Mouse (Mus musculus) midbrain, embryonic 15.5 days (tissue): ENCODE data around the gene Sdccag8. TPM values are rescaled to one million over a fixed set of nuclear protein-coding genes. Genes with fewer than 3 reads are reported as not detected.
A peak's percentile ranks its signal among the peaks of the same experiment; 100 is the strongest.

Experiments
- ATAC-seq: fragments of 200-750 bp; cut with Nextera tagmentation; replicated peaks from 2 replicates; pipeline ENCODE4 v1.8.0; 2017; ENCODE audit warnings: moderate TSS enrichment
- H3K27ac ChIP-seq: fragments of 300-500 bp; sonication (generic); 2 replicates; pipeline ENCODE4 v1.5.1; 2015; ENCODE audit warnings: mild to moderate bottlenecking, inconsistent platforms
- H3K27me3 ChIP-seq: fragments of 300-500 bp; sonication (generic); replicated peaks from 2 replicates; pipeline ENCODE4 v1.6.1; 2015; ENCODE audit warnings: inconsistent platforms
- H3K36me3 ChIP-seq: fragments of 300-500 bp; sonication (generic); replicated peaks from 2 replicates; pipeline ENCODE4 v1.6.1; 2015; ENCODE audit warnings: inconsistent platforms
- H3K4me1 ChIP-seq: fragments of 300-500 bp; sonication (generic); 2 replicates; pipeline ENCODE4 v1.6.1; 2015; ENCODE audit warnings: inconsistent platforms
- H3K4me2 ChIP-seq: fragments of 300-500 bp; sonication (generic); 2 replicates; pipeline ENCODE4 v1.6.1; 2015; ENCODE audit warnings: inconsistent platforms, mild to moderate bottlenecking, moderate library complexity
- H3K4me3 ChIP-seq: fragments of 300-500 bp; sonication (generic); 2 replicates; pipeline ENCODE4 v1.5.1; 2015; ENCODE audit warnings: mild to moderate bottlenecking, inconsistent platforms
- H3K9ac ChIP-seq: fragments of 300-500 bp; sonication (generic); 2 replicates; pipeline ENCODE4 v1.6.1; 2015; ENCODE audit warnings: mild to moderate bottlenecking, inconsistent platforms
- H3K9me3 ChIP-seq: fragments of 300-500 bp; sonication (generic); 2 replicates; pipeline ENCODE4 v1.6.1; 2016; ENCODE audit warnings: inconsistent platforms
- WGBS: fragments of 180-500 bp; shearing (Covaris S2); methylation state at CpG from one replicate; pipeline ENCODE4 v1.1.7; 2015; ENCODE audit warnings: mixed read lengths; 5-methylcytosine and 5-hydroxymethylcytosine counted together
- polyA plus RNA-seq: library from polyadenylated mRNA; unstranded; fragments of >200 nt; fragmentation: Nextera tagmentation; extraction: Ambion mirVana; gene quantifications from 2 replicates; pipeline ENCODE4 v1.2.1, GENCODE M21; 2015

The Sdccag8 gene
- polyA plus RNA-seq, 1 experiment from 2014 or later = 28.2 TPM

- no peak overlapping the region for H3K4me3 ChIP-seq
- no peaks in the 10 kb centered on the region for H3K36me3 ChIP-seq
- H3K9ac ChIP-seq = no peak overlapping the region
- no peaks in the 10 kb centered on the region for H3K9me3 ChIP-seq
- no peak for ATAC-seq
- peak overlapping the region; percentile 63; the same call in 1 of the 2 replicates for H3K27ac ChIP-seq
- H3K27me3 ChIP-seq = no peaks in the 10 kb centered on the region
- no peak overlapping the region for H3K4me2 ChIP-seq
- WGBS = 80% methylated on average over 3 of the region's 3 CpGs
- H3K4me1 ChIP-seq = peaks cover 34% of the 10 kb centered on the region
Measured at GRCm38 (mm10) chr1:177013776-177014175, 199.3 kb downstream of the Sdccag8 start.

- Histone ChIP-seq H3K4me1 (peaks cover 34% of the 10 kb centered on the region), H3K9me3 (no peaks in the 10 kb centered on the region), H3K9ac (no peak overlapping the region), H3K27ac (peak overlapping the region; percentile 63), H3K4me3 (no peak overlapping the region), H3K36me3 (no peaks in the 10 kb centered on the region), H3K4me2 (no peak overlapping the region), H3K27me3 (no peaks in the 10 kb centered on the region)
- WGBS = 24% methylated on average over 2 of the region's 2 CpGs
- ATAC-seq = 0 out of 2 replicates have a peak, but pooled peaks have one; percentile 40
Measured at GRCm38 (mm10) chr1:177014346-177014745, 199.9 kb downstream of the Sdccag8 start.

- H3K9me3 ChIP-seq = no peaks in the 10 kb centered on the region
- H3K27me3 ChIP-seq = no peaks in the 10 kb centered on the region
- H3K9ac ChIP-seq = no peak overlapping the region
- no peak overlapping the region for H3K4me2 ChIP-seq
- H3K4me1 ChIP-seq = peaks cover 29% of the 10 kb centered on the region
- 0 out of 2 replicates have a peak, but pooled peaks have one; percentile 15 for ATAC-seq
- no peaks in the 10 kb centered on the region for H3K36me3 ChIP-seq
- 48% methylated on average over 6 of the region's 6 CpGs for WGBS
- peak overlapping the region; percentile 63 for H3K27ac ChIP-seq
- no peak overlapping the region for H3K4me3 ChIP-seq
Measured at GRCm38 (mm10) chr1:177014921-177015439, 200.5 kb downstream of the Sdccag8 start.

GRCm38 (mm10) chr1:177015917-177016316, 201.5 kb downstream of the Sdccag8 start:
- WGBS = 23% methylated on average over 3 of the region's 3 CpGs
- no peaks in the 10 kb centered on the region for H3K9me3 ChIP-seq
- H3K4me3 ChIP-seq = no peak overlapping the region
- no peak for ATAC-seq
- H3K9ac ChIP-seq = no peak overlapping the region
- no peaks in the 10 kb centered on the region for H3K27me3 ChIP-seq
- no peak overlapping the region for H3K27ac ChIP-seq
- H3K4me2 ChIP-seq = no peak overlapping the region
- H3K36me3 ChIP-seq = no peaks in the 10 kb centered on the region
- peaks cover 20% of the 10 kb centered on the region for H3K4me1 ChIP-seq

- 75% methylated on average over 2 of the region's 2 CpGs for WGBS
- peaks cover 15% of the 10 kb centered on the region for H3K4me1 ChIP-seq
- no peak for ATAC-seq
- H3K27me3 ChIP-seq = no peaks in the 10 kb centered on the region
- no peak overlapping the region for H3K4me3 ChIP-seq
- no peak overlapping the region for H3K27ac ChIP-seq
- H3K36me3 ChIP-seq = no peaks in the 10 kb centered on the region
- no peak overlapping the region for H3K4me2 ChIP-seq
- H3K9me3 ChIP-seq = no peaks in the 10 kb centered on the region
- H3K9ac ChIP-seq = no peak overlapping the region
Measured at GRCm38 (mm10) chr1:177016729-177017128, 202.3 kb downstream of the Sdccag8 start.

- Histone ChIP-seq H3K4me1 (peaks cover 15% of the 10 kb centered on the region), H3K9ac (no peak overlapping the region), H3K27me3 (no peaks in the 10 kb centered on the region), H3K36me3 (peaks cover 5% of the 10 kb centered on the region; the same call in 1 of the 2 replicates), H3K4me2 (no peak overlapping the region), H3K4me3 (no peak overlapping the region), H3K27ac (no peak overlapping the region), H3K9me3 (no peaks in the 10 kb centered on the region)
- WGBS = 88% methylated on average over 1 of the region's 1 CpGs
- ATAC-seq = no peak
Measured at GRCm38 (mm10) chr1:177018750-177019149, 204.3 kb downstream of the Sdccag8 start.

GRCm38 (mm10) chr1:177019668-177020067, 205.2 kb downstream of the Sdccag8 start:
- Histone ChIP-seq H3K9me3 (no peaks in the 10 kb centered on the region), H3K27ac (no peak overlapping the region), H3K9ac (no peak overlapping the region), H3K4me1 (peaks cover 10% of the 10 kb centered on the region), H3K4me3 (no peak overlapping the region), H3K36me3 (peaks cover 8% of the 10 kb centered on the region; the same call in 1 of the 2 replicates), H3K27me3 (no peaks in the 10 kb centered on the region), H3K4me2 (no peak overlapping the region)
- WGBS = 97% methylated on average over 5 of the region's 5 CpGs
- ATAC-seq = no peak

GRCm38 (mm10) chr1:177022751-177023150, 208.3 kb downstream of the Sdccag8 start:
- WGBS = 68% methylated on average over 3 of the region's 3 CpGs
- H3K9me3 ChIP-seq = no peaks in the 10 kb centered on the region
- peaks cover 8% of the 10 kb centered on the region; the same call in 1 of the 2 replicates for H3K36me3 ChIP-seq
- H3K4me3 ChIP-seq = no peak overlapping the region
- H3K4me1 ChIP-seq = no peaks in the 10 kb centered on the region
- ATAC-seq = no peak
- H3K27me3 ChIP-seq = no peaks in the 10 kb centered on the region
- no peak overlapping the region for H3K27ac ChIP-seq
- H3K9ac ChIP-seq = no peak overlapping the region
- no peak overlapping the region for H3K4me2 ChIP-seq

- H3K4me3 ChIP-seq = no peak overlapping the region
- peaks cover 8% of the 10 kb centered on the region; the same call in 1 of the 2 replicates for H3K36me3 ChIP-seq
- no peak for ATAC-seq
- no peaks in the 10 kb centered on the region for H3K27me3 ChIP-seq
- WGBS = 88% methylated on average over 3 of the region's 3 CpGs
- no peaks in the 10 kb centered on the region for H3K4me1 ChIP-seq
- H3K27ac ChIP-seq = no peak overlapping the region
- no peak overlapping the region for H3K4me2 ChIP-seq
- H3K9ac ChIP-seq = no peak overlapping the region
- H3K9me3 ChIP-seq = no peaks in the 10 kb centered on the region
Measured at GRCm38 (mm10) chr1:177027706-177028105, 213.2 kb downstream of the Sdccag8 start.

GRCm38 (mm10) chr1:177029032-177029431, 214.6 kb downstream of the Sdccag8 start:
- no peaks in the 10 kb centered on the region for H3K9me3 ChIP-seq
- H3K36me3 ChIP-seq = peaks cover 3% of the 10 kb centered on the region; the same call in 1 of the 2 replicates
- no peak overlapping the region for H3K4me3 ChIP-seq
- no peaks in the 10 kb centered on the region for H3K27me3 ChIP-seq
- no peak overlapping the region for H3K27ac ChIP-seq
- 88% methylated on average over 2 of the region's 2 CpGs for WGBS
- H3K9ac ChIP-seq = no peak overlapping the region
- ATAC-seq = no peak
- no peaks in the 10 kb centered on the region for H3K4me1 ChIP-seq
- no peak overlapping the region for H3K4me2 ChIP-seq

- Histone ChIP-seq H3K9me3 (no peaks in the 10 kb centered on the region), H3K36me3 (no peaks in the 10 kb centered on the region), H3K4me1 (no peaks in the 10 kb centered on the region), H3K4me3 (no peak overlapping the region), H3K9ac (no peak overlapping the region), H3K27me3 (no peaks in the 10 kb centered on the region), H3K27ac (no peak overlapping the region), H3K4me2 (no peak overlapping the region)
- ATAC-seq = no peak
- 64% methylated on average over 3 of the region's 3 CpGs for WGBS
Measured at GRCm38 (mm10) chr1:177030669-177031068, 216.2 kb downstream of the Sdccag8 start.

GRCm38 (mm10) chr1:177031196-177031595, 216.7 kb downstream of the Sdccag8 start:
- Histone ChIP-seq H3K9ac (no peak overlapping the region), H3K4me1 (no peaks in the 10 kb centered on the region), H3K36me3 (no peaks in the 10 kb centered on the region), H3K9me3 (no peaks in the 10 kb centered on the region), H3K4me2 (no peak overlapping the region), H3K27me3 (no peaks in the 10 kb centered on the region), H3K27ac (no peak overlapping the region), H3K4me3 (no peak overlapping the region)
- 96% methylated on average over 1 of the region's 1 CpGs for WGBS
- no peak for ATAC-seq

GRCm38 (mm10) chr1:177032233-177032632, 217.8 kb downstream of the Sdccag8 start:
- H3K9ac ChIP-seq = no peak overlapping the region
- no peak overlapping the region for H3K4me2 ChIP-seq
- no peaks in the 10 kb centered on the region for H3K36me3 ChIP-seq
- no peak for ATAC-seq
- H3K9me3 ChIP-seq = no peaks in the 10 kb centered on the region
- no peak overlapping the region for H3K4me3 ChIP-seq
- H3K27ac ChIP-seq = no peak overlapping the region
- no peaks in the 10 kb centered on the region for H3K4me1 ChIP-seq
- no peaks in the 10 kb centered on the region for H3K27me3 ChIP-seq
- WGBS = 18% methylated on average over 1 of the region's 1 CpGs
